Mouse (Mus musculus): ENCODE results near the gene Tbx5. TPM values are rescaled to one million over a fixed set of nuclear protein-coding genes. Genes with fewer than 3 reads are reported as not detected.

Tbx5 gene
- total and polyA plus RNA-seq, 2 experiments from 2014 or later, result 0.10 TPM; not detected in 1

DNA sequence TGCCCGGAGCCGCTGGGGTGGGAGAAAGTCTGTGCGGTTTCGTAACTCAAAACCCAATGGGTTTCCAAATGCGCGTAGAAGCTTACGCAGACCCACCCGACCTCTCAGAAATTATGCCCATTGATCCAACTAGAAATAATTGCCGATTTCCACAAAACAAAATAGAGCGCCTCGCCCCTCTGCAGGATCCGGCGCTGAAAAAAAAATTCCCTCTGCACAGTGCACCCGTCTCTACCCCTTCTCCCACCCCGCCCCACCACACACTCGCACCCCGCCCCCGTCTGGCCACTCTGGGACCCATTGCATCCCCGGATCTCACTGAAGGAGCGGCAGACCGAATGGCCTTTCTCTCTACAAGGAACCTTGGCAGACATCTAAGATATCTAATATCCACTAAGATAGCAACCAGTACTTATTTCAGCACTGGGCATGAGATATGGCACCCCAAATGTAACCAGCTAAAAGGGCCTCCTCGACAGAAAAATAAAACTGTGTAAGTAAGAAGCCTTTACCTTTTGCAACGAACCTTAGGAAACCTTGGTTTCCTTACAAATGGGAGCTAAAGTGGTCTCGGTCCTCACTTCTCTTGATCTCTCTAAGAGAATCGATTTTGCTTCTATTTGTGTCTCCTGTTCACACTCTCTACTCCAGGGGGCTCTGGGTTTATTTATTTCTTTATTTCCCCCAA is 533 bp upstream of the Tbx5 start:
- WGBS, result 1% methylated on average over 25 of the region's 25 CpGs
- H3K27me3 ChIP-seq (ENCODE audit: insufficient read depth, low read length), result peaks cover 68% of the 10 kb centered on the region

DNA sequence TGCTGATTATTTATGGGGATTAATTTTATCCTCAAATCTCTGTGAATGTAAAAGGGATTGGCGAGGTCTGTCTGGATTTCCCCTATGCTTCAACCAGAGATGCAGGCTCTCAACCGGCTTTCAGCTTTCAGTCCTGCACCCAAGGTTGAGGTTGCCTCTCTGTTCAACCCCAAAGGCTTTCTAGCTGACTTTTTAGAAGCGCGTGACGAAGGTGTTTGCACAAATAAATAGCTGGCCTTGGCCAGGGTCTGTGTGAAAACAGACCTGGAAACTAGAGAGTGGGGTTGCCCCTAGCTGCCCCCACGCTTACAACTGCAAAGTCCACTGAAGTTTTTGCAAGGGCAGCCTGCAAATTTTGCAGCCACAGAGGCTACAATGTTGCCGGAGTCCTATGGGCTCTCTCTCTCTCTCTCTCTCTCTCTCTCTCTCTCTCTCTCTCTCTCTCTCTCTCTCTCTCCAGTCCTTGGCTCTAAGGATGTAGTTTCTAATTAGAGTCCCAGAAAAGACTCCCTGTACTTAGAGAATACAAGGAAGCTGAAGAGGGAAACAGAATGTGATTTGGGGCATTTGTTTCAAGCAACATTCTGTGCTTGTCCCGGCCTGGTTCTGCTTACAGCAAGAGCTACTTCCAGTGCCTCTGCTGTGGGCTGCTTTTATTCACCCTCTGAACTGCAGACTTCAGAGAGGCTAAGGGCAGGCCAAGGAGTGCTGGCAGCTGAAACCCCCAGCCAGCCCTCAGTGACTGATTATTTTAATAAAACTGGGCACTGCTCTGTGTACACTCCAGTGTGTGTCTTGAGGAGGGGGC is 959 bp downstream of the Tbx5 start:
- Histone ChIP-seq H3K4me3 (ENCODE audit: low read depth, low read length) (no peak overlapping the region), H3K36me3 (ENCODE audit: insufficient read depth) (no peaks in the 10 kb centered on the region)

More for the DNA sequence above, 533 bp upstream of the Tbx5 start:
- H3K4me3 ChIP-seq (ENCODE audit: low read depth, low read length), result no peak overlapping the region
- ATAC-seq, result no peak
- H3K9ac ChIP-seq, result no peak overlapping the region
- no peaks in the 10 kb centered on the region for H3K4me1 ChIP-seq (ENCODE audit: insufficient read depth)
- peak; percentile 48 for DNase-seq
- H3K36me3 ChIP-seq (ENCODE audit: insufficient read depth), result no peaks in the 10 kb centered on the region
- H3K4me2 ChIP-seq (ENCODE audit: low read depth), result no peak overlapping the region
- TF ChIP-seq CTCF (IDR thresholded peaks at IDR 0.05; ENCODE audit: low read depth), result no peak
- no peaks in the 10 kb centered on the region for H3K9me3 ChIP-seq (ENCODE audit: low read length)
- H3K27ac ChIP-seq (ENCODE audit: low read depth, low read length), result no peak overlapping the region

DNA sequence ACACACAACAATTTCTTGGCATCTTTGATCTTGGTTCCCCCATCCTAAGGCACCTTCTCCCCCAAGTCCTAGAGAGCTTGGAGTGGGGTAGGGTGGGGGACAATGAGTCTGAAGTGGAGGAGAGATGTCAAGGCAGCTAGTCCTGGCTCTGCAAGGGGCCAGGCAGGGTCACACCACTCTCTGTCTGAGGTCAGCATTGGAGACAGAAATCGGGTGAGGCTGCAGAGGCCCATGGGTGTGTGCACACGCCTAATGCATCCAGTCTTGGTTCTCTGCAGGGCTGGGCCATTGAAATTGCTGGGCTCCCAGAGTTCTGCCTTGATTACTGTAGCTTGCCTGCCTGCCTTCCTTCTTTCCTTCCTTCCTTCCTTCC is 1.5 kb downstream of the Tbx5 start:
- no peak for TF ChIP-seq CTCF (IDR thresholded peaks at IDR 0.05; ENCODE audit: low read depth)

More for the DNA sequence above, 959 bp downstream of the Tbx5 start:
- Histone ChIP-seq H3K4me2 (ENCODE audit: low read depth) (no peak overlapping the region), H3K4me1 (ENCODE audit: insufficient read depth) (no peaks in the 10 kb centered on the region), H3K9me3 (ENCODE audit: low read length) (no peaks in the 10 kb centered on the region), H3K27ac (ENCODE audit: low read depth, low read length) (no peak overlapping the region), H3K9ac (no peak overlapping the region), H3K27me3 (ENCODE audit: insufficient read depth, low read length) (peaks cover 74% of the 10 kb centered on the region)
- WGBS, result 5% methylated on average over 8 of the region's 8 CpGs
- no peak for DNase-seq
- ATAC-seq, result no peak
- no peak for TF ChIP-seq CTCF (IDR thresholded peaks at IDR 0.05; ENCODE audit: low read depth)

DNA sequence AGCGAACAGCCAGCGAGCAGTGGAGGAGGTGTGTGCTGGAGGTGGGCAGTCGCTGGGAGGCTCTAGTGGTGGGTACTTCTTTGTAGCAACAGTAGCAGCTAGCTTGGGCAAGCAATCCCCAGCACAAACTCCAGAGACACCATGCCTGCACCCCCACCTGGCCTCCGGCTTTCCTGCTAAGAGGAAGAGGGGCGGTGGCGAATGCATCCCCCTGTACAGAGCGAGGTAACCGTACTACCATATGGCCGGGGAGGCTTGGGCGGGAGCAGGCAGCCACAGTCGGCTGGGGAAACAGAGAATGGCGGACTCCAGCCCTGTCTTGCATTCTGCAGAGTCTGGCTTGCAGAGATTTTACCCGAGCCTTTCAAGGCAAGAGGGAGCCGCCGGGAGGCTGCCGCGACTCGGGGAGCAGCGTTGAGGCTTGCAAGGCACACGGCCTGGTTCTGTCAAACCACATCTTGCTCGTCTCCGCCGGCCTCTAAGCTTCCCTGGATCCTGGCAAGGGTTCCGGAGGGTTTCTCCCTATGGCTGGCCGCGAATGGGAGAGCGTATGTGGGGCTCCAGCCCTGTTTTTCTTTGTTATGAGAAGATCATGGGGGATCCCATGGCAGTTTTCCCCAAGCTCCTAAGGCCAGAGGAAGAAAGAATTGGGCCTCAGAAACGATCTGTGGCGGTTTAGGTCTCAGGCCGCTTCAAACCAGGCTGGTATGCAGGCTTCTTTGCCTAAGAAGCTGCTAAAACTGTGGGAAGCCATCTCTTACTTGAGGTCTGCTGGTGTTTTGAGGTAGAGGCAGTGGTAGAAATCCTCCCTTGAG is 2.8 kb downstream of the Tbx5 start:
- H3K27me3 ChIP-seq (ENCODE audit: insufficient read depth, low read length), result peaks cover 76% of the 10 kb centered on the region
- H3K4me3 ChIP-seq (ENCODE audit: low read depth, low read length), result no peak overlapping the region
- H3K4me1 ChIP-seq (ENCODE audit: insufficient read depth), result no peaks in the 10 kb centered on the region
- H3K4me2 ChIP-seq (ENCODE audit: low read depth), result no peak overlapping the region
- H3K36me3 ChIP-seq (ENCODE audit: insufficient read depth), result no peaks in the 10 kb centered on the region
- no peak overlapping the region for H3K27ac ChIP-seq (ENCODE audit: low read depth, low read length)
- no peak for TF ChIP-seq CTCF (IDR thresholded peaks at IDR 0.05; ENCODE audit: low read depth)
- no peaks in the 10 kb centered on the region for H3K9me3 ChIP-seq (ENCODE audit: low read length)
- ATAC-seq (no peak), DNase-seq (peak; percentile 30)
- no peak overlapping the region for H3K9ac ChIP-seq
- WGBS, result under 1% methylated on average over 30 of the region's 30 CpGs

More for the DNA sequence above, 1.5 kb downstream of the Tbx5 start:
- DNase-seq (no peak), ATAC-seq (no peak)
- Histone ChIP-seq H3K27ac (ENCODE audit: low read depth, low read length) (no peak overlapping the region), H3K4me3 (ENCODE audit: low read depth, low read length) (no peak overlapping the region), H3K4me2 (ENCODE audit: low read depth) (no peak overlapping the region), H3K4me1 (ENCODE audit: insufficient read depth) (no peaks in the 10 kb centered on the region), H3K9me3 (ENCODE audit: low read length) (no peaks in the 10 kb centered on the region), H3K9ac (no peak overlapping the region), H3K36me3 (ENCODE audit: insufficient read depth) (no peaks in the 10 kb centered on the region), H3K27me3 (ENCODE audit: insufficient read depth, low read length) (peaks cover 75% of the 10 kb centered on the region)
- WGBS, result 4% methylated on average over 2 of the region's 2 CpGs

DNA sequence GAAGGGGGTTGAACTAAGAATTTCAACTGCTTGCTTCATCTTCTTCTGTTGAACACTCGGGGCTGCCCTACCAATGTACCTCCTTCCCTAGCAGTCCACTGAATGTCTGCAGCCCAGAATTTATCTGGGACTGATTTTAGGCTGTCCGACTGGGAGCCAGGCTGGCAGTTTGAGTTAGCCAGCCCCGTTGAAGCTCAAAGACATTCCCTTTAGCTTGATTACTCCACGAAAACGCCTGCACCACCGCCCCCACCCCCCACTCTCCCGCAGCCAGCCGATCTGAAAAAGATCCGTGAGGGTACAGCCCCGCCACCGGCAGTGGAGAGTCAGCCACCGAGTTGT is 3.4 kb downstream of the Tbx5 start:
- 1% methylated on average over 12 of the region's 12 CpGs for WGBS
- Histone ChIP-seq H3K4me2 (ENCODE audit: low read depth) (no peak overlapping the region), H3K4me1 (ENCODE audit: insufficient read depth) (no peaks in the 10 kb centered on the region), H3K27ac (ENCODE audit: low read depth, low read length) (no peak overlapping the region), H3K27me3 (ENCODE audit: insufficient read depth, low read length) (peaks cover 76% of the 10 kb centered on the region), H3K9me3 (ENCODE audit: low read length) (no peaks in the 10 kb centered on the region), H3K36me3 (ENCODE audit: insufficient read depth) (no peaks in the 10 kb centered on the region), H3K4me3 (ENCODE audit: low read depth, low read length) (no peak overlapping the region), H3K9ac (no peak overlapping the region)
- ATAC-seq (no peak), DNase-seq (peak; percentile 35)
- no peak for TF ChIP-seq CTCF (IDR thresholded peaks at IDR 0.05; ENCODE audit: low read depth)

DNA sequence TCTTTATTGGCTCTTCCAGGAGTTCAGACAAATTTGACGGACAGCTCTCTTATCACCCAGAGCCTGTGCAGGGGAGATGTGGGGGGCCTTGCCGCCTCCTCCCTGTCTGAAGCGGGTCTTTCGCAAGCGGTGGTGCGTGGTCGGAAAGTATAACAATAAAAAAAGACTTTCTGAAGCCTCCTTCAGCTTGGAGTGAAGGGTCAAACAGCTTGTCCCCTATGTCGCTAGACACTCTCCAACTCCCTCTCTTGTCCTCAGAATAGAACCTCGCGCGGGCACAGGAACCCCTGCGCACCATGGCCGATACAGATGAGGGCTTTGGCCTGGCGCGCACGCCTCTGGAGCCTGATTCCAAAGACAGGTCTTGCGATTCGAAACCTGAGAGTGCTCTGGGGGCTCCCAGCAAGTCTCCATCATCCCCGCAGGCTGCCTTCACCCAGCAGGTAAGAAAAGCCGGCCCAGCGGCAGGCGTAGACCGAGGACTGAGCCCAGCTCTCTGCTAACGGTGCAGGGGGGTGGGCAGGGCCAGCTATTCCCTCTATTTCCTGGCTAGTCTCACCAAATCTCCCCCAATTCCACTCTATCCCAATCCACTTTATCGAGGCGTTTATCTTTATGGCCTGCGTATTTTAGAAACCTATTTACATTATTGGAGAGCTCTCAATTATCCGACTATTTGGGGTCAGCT is 4.3 kb downstream of the Tbx5 start:
- H3K4me2 ChIP-seq (ENCODE audit: low read depth), result no peak overlapping the region
- H3K27me3 ChIP-seq (ENCODE audit: insufficient read depth, low read length), result peaks cover 77% of the 10 kb centered on the region
- no peaks in the 10 kb centered on the region for H3K9me3 ChIP-seq (ENCODE audit: low read length)
- no peak overlapping the region for H3K4me3 ChIP-seq (ENCODE audit: low read depth, low read length)
- WGBS, result 2% methylated on average over 28 of the region's 28 CpGs
- no peak for DNase-seq
- no peak for ATAC-seq
- no peaks in the 10 kb centered on the region for H3K4me1 ChIP-seq (ENCODE audit: insufficient read depth)
- no peaks in the 10 kb centered on the region for H3K36me3 ChIP-seq (ENCODE audit: insufficient read depth)
- TF ChIP-seq CTCF (IDR thresholded peaks at IDR 0.05; ENCODE audit: low read depth), result no peak
- H3K9ac ChIP-seq, result no peak overlapping the region
- H3K27ac ChIP-seq (ENCODE audit: low read depth, low read length), result no peak overlapping the region
